Comparison of ENCODE assay signal across 1 mouse cellular context in the genomic region with DNA sequence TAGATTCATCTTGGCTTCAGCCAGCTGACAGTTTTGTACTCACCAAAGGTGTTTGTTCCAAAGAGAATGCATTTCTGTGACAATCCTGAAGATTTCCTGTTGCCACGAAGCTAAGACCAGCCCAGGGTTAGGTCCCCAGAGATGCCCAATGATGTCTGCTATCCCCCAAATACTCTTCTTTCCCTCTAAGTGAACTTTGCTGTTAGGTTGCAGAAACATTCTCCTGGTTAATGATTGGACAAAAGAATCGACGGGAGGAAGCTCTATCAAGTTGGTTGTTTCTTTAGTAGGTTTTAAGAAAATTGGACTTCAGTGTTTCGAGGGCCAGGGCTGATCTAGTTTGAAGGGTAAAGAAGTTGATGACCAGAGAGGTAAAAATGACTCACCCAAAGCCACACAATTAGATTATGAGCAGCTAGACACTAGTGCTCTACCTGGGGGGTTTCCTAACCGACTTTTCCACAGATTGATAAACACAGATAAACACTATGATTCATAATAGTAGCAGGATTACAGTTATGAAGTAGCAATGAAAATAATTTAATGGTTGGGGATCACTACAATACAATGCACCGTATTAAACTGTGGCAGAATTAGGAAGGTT.
TF ChIP-seq lines count a peak whose summit lies in the region.

A gene (minus strand): TSS at position 160 of the 604 bp plus-strand sequence.

TF ChIP-seq in CH12.LX, 34 proteins besides CTCF, POLR2A, EP300 and RAD21 (continued from another document):
- TF ChIP-seq GABPA (IDR thresholded peaks at IDR 0.05; ENCODE audit: insufficient replicate concordance, low read depth, low read length) (no peak), CHD1 (IDR thresholded peaks at IDR 0.05; ENCODE audit: low read depth, low read length) (no peak), JUN (IDR thresholded peaks at IDR 0.05; ENCODE audit: insufficient read depth, low read depth, low read length) (peak; percentile 81), KAT2A (IDR thresholded peaks at IDR 0.05; ENCODE audit: insufficient replicate concordance, low read length) (no peak), CHD2 (IDR thresholded peaks at IDR 0.05; ENCODE audit: low read length) (no peak), SMC3 (IDR thresholded peaks at IDR 0.05; ENCODE audit: low read depth, low read length) (no peak)
